11 mouse cellular contexts compared by ENCODE assay signal in the genomic region with DNA sequence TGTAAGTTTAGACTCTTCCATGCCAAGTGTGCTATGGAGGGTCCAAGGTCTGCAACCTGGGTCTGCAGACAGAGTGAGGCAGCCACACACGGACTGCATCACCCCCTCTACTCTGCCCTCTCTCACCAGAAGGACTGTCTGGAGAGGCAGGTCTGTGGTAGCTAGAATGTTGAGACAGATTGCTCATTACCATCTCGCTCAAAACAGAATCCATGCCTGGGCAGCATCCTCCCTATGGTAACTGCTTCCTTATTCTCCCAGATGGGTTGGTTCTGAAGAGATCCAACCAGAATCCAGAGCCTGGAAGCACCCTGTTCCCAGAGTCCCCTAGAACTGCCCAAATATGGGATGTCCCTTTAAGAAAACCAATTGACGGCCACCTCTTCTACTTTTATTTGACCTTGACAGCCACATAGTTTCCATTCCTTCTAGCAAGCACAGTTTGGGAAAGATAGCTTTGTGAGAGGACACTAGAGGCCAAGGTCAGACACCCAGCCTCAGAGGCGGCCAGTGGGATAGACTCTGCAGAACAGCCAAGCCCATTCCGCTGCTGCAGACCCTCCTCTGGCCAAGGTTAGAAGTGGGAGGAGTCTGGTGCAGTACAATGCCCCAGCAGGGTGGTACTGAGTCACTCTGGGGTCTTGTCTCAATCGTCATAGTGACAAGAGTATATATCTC. TPM values are rescaled to one million over a fixed set of nuclear protein-coding genes. Genes with fewer than 3 reads are reported as not detected.
DNase-seq lines count a peak whose midpoint lies in the region; ATAC-seq lines count a peak whose summit lies in the region.
"Had no signal": no experiment of that assay in that cellular context is flagged by ENCODE, and none has a peak within 500 bp of the region (broad histone marks: within the 10 kb centered on the region; RNA-seq: fewer than 3 reads in every experiment).

No protein-coding gene starts in this region.

- H3K36me3 ChIP-seq in limb, embryonic 13.5 days = peaks cover 36% of the 10 kb centered on the region
- H3K36me3 ChIP-seq in limb, embryonic 10.5 days = no peaks in the 10 kb centered on the region
- H3K36me3 ChIP-seq in limb, embryonic 15.5 days = peaks cover 6% of the 10 kb centered on the region; the same call in 1 of the 2 replicates

- DNase-seq in frontal cortex, postnatal 14 days (ENCODE audit: low spot score in 2 of 2) = no peak
- DNase-seq in limb, embryonic 10.5 days (ENCODE audit: low spot score) = no peak
- DNase-seq in adrenal gland, postnatal 14 days = peak; percentile 44
- DNase-seq in left cerebral cortex, adult 9 months (ENCODE audit: low spot score in 2 of 2) = no peak
- DNase-seq: thymus, adult 2 months had no signal

- no peak overlapping the region for H3K4me3 ChIP-seq in limb, embryonic 13.5 days
- H3K4me3 ChIP-seq in limb, embryonic 10.5 days = no peak overlapping the region
- no peak overlapping the region for H3K4me3 ChIP-seq in limb, embryonic 15.5 days

- H3K4me2 ChIP-seq in limb, embryonic 13.5 days (replicated peaks) = no peak overlapping the region
- no peak overlapping the region for H3K4me2 ChIP-seq in limb, embryonic 15.5 days

- H3K27ac ChIP-seq in limb, embryonic 13.5 days = peak overlapping the region; percentile 15; the same call in 1 of the 2 replicates
- no peak overlapping the region for H3K27ac ChIP-seq in limb, embryonic 10.5 days
- peak overlapping the region; percentile 38; the same call in 1 of the 2 replicates for H3K27ac ChIP-seq in limb, embryonic 15.5 days
- H3K27ac ChIP-seq: hindbrain, postnatal 0 days; liver, embryonic 14.5 days had no signal

- H3K9me3 ChIP-seq in limb, embryonic 13.5 days = no peaks in the 10 kb centered on the region
- no peaks in the 10 kb centered on the region for H3K9me3 ChIP-seq in limb, embryonic 10.5 days (replicated peaks)
- H3K9me3 ChIP-seq in limb, embryonic 15.5 days = no peaks in the 10 kb centered on the region

- WGBS in limb, embryonic 13.5 days = 76% methylated on average over 6 of the region's 6 CpGs
- 75% methylated on average over 6 of the region's 6 CpGs for WGBS in limb, embryonic 10.5 days
- 70% methylated on average over 6 of the region's 6 CpGs for WGBS in limb, embryonic 15.5 days

- H3K27me3 ChIP-seq in limb, embryonic 13.5 days = no peaks in the 10 kb centered on the region
- 0 out of 2 replicates have a peak, but pooled peaks cover 6% of the 10 kb centered on the region for H3K27me3 ChIP-seq in limb, embryonic 10.5 days (ENCODE audit: low read depth, poor library complexity, severe bottlenecking)
- no peaks in the 10 kb centered on the region for H3K27me3 ChIP-seq in limb, embryonic 15.5 days

- ATAC-seq in frontal cortex, adult (ENCODE audit: low TSS enrichment) = peak; percentile 65
- no peak for ATAC-seq in limb, embryonic 13.5 days (ENCODE audit: low FRiP score, low read depth)
- no peak for ATAC-seq in limb, embryonic 15.5 days (ENCODE audit: insufficient number of reproducible peaks, low FRiP score, low TSS enrichment, low read depth)
- no peak for ATAC-seq in activated CD4-positive, CD25-positive, alpha-beta regulatory T cell, adult 4 months
- ATAC-seq: hindbrain, postnatal 0 days had no signal

- H3K9ac ChIP-seq in limb, embryonic 13.5 days = no peak overlapping the region
- H3K9ac ChIP-seq in limb, embryonic 15.5 days = no peak overlapping the region
- H3K9ac ChIP-seq: liver, embryonic 14.5 days had no signal

- H3K4me1 ChIP-seq in limb, embryonic 13.5 days = peaks cover 40% of the 10 kb centered on the region
- peaks cover 20% of the 10 kb centered on the region for H3K4me1 ChIP-seq in limb, embryonic 10.5 days
- H3K4me1 ChIP-seq in limb, embryonic 15.5 days = peaks cover 40% of the 10 kb centered on the region

RNA-seq across cellular contexts. Expression of a gene that starts 6.9 kb away (rescaled TPM):
- polyA plus RNA-seq in limb, embryonic 13.5 days (2015; fragmentation: Nextera tagmentation; extraction: Ambion mirVana) = 43.3 and 49.2 TPM in 2 replicates
- polyA plus RNA-seq in limb, embryonic 10.5 days (2016; fragmentation: Nextera tagmentation; extraction: Ambion mirVana) = 5.3 and 8.1 TPM in 2 replicates
- total RNA-seq in adrenal gland, postnatal 14 days (2021) = 9.0 and 10.1 TPM in 2 replicates
- 52.5 and 69.4 TPM in 2 replicates for polyA plus RNA-seq in limb, embryonic 15.5 days (2015; fragmentation: Nextera tagmentation; extraction: Ambion mirVana)
- polyA plus RNA-seq in activated CD4-positive, CD25-positive, alpha-beta regulatory T cell, adult 4 months (2017; shearing (Covaris generic)) = not detected
